ENCODE assay signal across 11 mouse cellular contexts in the genomic region with DNA sequence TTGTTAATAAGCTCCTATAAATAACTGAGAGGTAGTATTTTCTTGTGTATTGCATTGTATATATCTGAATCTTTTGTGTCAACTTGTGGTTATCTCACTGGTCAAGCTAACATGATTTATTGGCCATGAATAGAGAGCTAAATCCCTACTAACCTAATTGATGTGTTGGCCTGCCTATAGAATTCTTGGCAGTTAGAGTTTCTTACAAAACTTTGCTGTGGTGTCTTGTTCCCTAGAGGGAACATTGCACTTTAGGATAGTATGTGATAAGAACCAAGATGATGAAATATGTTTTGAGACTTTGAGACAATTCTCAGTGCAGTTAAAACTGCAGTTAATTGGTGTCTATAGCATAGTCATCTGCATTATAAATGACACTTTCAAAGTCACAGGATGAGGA.
"Had no signal": no experiment of that assay in that cellular context is flagged by ENCODE, and none has a peak within 500 bp of the region (broad histone marks: within the 10 kb centered on the region; RNA-seq: fewer than 3 reads in every experiment).

No protein-coding gene starts in this region.

- H3K36me3 ChIP-seq: midbrain, embryonic 10.5 days; midbrain, embryonic 15.5 days had no signal

- H3K27me3 ChIP-seq: midbrain, embryonic 15.5 days had no signal

- H3K9ac ChIP-seq: liver, embryonic 14.5 days; midbrain, embryonic 15.5 days had no signal

- ATAC-seq: midbrain, embryonic 15.5 days had no signal

- H3K4me2 ChIP-seq: midbrain, embryonic 15.5 days had no signal

- H3K27ac ChIP-seq: kidney, postnatal 0 days; liver, embryonic 14.5 days; midbrain, embryonic 10.5 days; midbrain, embryonic 15.5 days had no signal

- H3K9me3 ChIP-seq: midbrain, embryonic 10.5 days; midbrain, embryonic 15.5 days had no signal

- H3K4me3 ChIP-seq: midbrain, embryonic 10.5 days; midbrain, embryonic 15.5 days had no signal

- H3K4me1 ChIP-seq: midbrain, embryonic 15.5 days had no signal

- DNase-seq: kidney, adult 9 months; lung, adult 18-20 months; lung, postnatal 10 days; lung, postnatal 4 days; right cerebral cortex, adult 18-20 months; right cerebral cortex, postnatal 25 days; thymus, postnatal 36 days had no signal
